Mouse (Mus musculus): ENCODE measurements around the gene Krt28.

Gene Krt28

GRCm38 (mm10) chr11:99366791-99367190 is 7.9 kb downstream of the Krt28 start:
- in situ Hi-C loops (cut with MboI, MseI) = no loop called here

GRCm38 (mm10) chr11:99364412-99364811 is 10.3 kb downstream of the Krt28 start:
- in situ Hi-C loops (cut with MboI, MseI) = no loop called here

GRCm38 (mm10) chr11:99361423-99361822 is 13.3 kb downstream of the Krt28 start:
- in situ Hi-C loops (cut with MboI, MseI) = no loop called here

- in situ Hi-C loops (cut with MboI, MseI) = no loop called here
Observed at GRCm38 (mm10) chr11:99351004-99351403, 23.7 kb downstream of the Krt28 start, which contains the start of gene Krt27. Gene Krt27, minus strand, starts transcription at chr11:99351104.

GRCm38 (mm10) chr11:99339299-99339847 is 35.3 kb downstream of the Krt28 start:
- in situ Hi-C loops (cut with MboI, MseI) = no loop called here

GRCm38 (mm10) chr11:99337866-99338265 is 36.8 kb downstream of the Krt28 start, which contains the start of gene Krt26:
Gene Krt26, minus strand, starts transcription at chr11:99337966.
- in situ Hi-C loops (cut with MboI, MseI) = no loop called here

GRCm38 (mm10) chr11:99333426-99333825 is 41.3 kb downstream of the Krt28 start:
- in situ Hi-C loops (cut with MboI, MseI) = no loop called here

GRCm38 (mm10) chr11:99329655-99330054 is 45.0 kb downstream of the Krt28 start:
- in situ Hi-C loops (cut with MboI, MseI) = no loop called here

- in situ Hi-C loops (cut with MboI, MseI) = no loop called here
Observed at GRCm38 (mm10) chr11:99322851-99323250, 51.9 kb downstream of the Krt28 start, which contains the start of gene Krt25. Gene Krt25, minus strand, starts transcription at chr11:99322951.

GRCm38 (mm10) chr11:99321094-99321493 is 53.6 kb downstream of the Krt28 start:
- in situ Hi-C loops (cut with MboI, MseI) = no loop called here

GRCm38 (mm10) chr11:99319127-99319526 is 55.6 kb downstream of the Krt28 start:
- in situ Hi-C loops (cut with MboI, MseI) = no loop called here

GRCm38 (mm10) chr11:99316543-99316942 is 58.2 kb downstream of the Krt28 start:
- in situ Hi-C loops (cut with MboI, MseI) = no loop called here
